Mouse (Mus musculus) bone marrow, adult 2 months (tissue): ENCODE data around the gene Nid1. TPM values are rescaled to one million over a fixed set of nuclear protein-coding genes. Genes with fewer than 3 reads are reported as not detected.
"Not testable (repeated sequence)": the region's sequence is repeated elsewhere in the genome, so short reads cannot be mapped to it uniquely, and the experiment has no call there.

Experiments used
- H3K27ac ChIP-seq: fragments of 200-500 bp; 2 replicates; pipeline ENCODE4 v1.5.1; 2012; ENCODE audit warnings: low read depth, mild to moderate bottlenecking, control low read depth, inconsistent platforms, low read length; ENCODE audit not compliant: control insufficient read depth, poor library complexity, insufficient read depth
- H3K4me1 ChIP-seq: fragments of 200-500 bp; 2 replicates; pipeline ENCODE4 v1.6.1; 2011; ENCODE audit warnings: low read length; ENCODE audit not compliant: control insufficient read depth, insufficient read depth
- H3K4me3 ChIP-seq: fragments of 200-500 bp; replicated peaks from 2 replicates; pipeline ENCODE3; 2011; ENCODE audit warnings: mild to moderate bottlenecking, low read depth, low read length, control low read depth; ENCODE audit not compliant: control insufficient read depth
- CTCF ChIP-seq: fragments of 200-500 bp; IDR thresholded peaks from 2 replicates; pipeline ENCODE4 v1.5.1; 2011; ENCODE audit warnings: low read length, control low read depth; ENCODE audit not compliant: control insufficient read depth, insufficient read depth
- POLR2A ChIP-seq: fragments of 200-500 bp; IDR thresholded peaks from 2 replicates; pipeline ENCODE4 v1.6.1; 2011; ENCODE audit warnings: low read depth, mild to moderate bottlenecking, control low read depth, low read length, borderline replicate concordance; ENCODE audit not compliant: control insufficient read depth
- WGBS: fragments of 180-500 bp; shearing (Covaris S2); methylation state at CpG from one replicate; pipeline ENCODE4 v1.1.7; 2018; 5-methylcytosine and 5-hydroxymethylcytosine counted together
- polyA plus RNA-seq: library from polyadenylated mRNA; stranded (reverse); fragments of >200 nt; gene quantifications from 2 replicates; pipeline ENCODE4 v1.2.4, GENCODE M21; 2011; ENCODE audit warnings: low replicate concordance; ENCODE audit not compliant: missing spikeins, insufficient read depth, insufficient read length

The Nid1 gene
- polyA plus RNA-seq: 1.6 and 5.5 TPM in 2 replicates

GRCm38 (mm10) chr13:13437460-13438015 lies at the start of gene Nid1:
TSS of gene Nid1 (plus strand) at chr13:13437551.
- 2% methylated on average over 33 of the region's 39 CpGs for WGBS

DNA sequence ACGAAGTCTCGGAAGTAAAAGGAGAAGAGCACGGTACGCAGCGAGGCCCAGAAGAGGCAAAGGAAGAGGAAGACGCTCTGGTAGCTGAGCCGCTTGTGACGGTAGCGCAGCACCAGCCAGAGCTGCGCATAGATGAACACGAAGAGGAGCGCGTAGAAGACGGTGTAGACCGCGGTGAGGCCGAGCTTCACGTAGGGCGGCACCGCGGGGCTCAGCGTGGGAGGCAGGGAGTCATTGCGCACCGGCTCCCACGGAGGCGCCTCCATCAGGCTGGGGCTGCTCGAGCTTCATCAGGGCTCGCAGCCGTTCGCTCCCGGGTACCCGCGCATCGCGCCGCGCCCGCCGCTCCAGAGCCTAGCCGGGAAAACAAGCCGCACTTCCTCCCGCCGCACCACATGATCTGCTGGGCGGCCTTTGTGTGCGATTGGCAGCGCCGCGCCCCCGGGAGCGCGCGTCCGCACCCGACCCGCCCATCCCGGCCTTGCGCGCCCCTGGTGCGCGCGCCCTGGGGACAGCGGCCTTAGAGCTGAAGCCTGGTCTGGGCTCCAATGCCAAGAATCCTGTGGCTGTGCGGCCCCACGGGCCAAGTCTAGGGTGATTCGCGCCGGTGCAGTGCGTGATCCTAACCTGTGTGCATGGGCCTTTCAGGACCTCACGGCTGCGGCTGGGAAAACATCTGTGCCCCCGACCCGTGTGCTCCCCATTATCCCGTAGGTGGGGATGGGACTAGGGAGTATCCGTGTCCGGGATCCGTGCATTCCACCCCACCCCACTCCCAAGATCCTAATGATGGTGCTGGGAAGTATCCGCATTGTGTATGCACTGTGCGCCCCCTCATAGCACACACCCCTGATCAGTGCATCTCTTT lies 43.9 kb upstream of the Nid1 start, which contains the start of gene Gpr137b:
Gpr137b (minus strand) TSS at position 787 of the 868 bp plus-strand sequence.
- peak within 1 kb of the TSS; percentile 39; the same call in 1 of the 2 replicates for H3K27ac ChIP-seq
- H3K4me1 ChIP-seq: not testable (repeated sequence)
- 1% methylated on average over 64 of the region's 78 CpGs for WGBS
- H3K4me3 ChIP-seq: peak within 1 kb of the TSS; percentile 31

More at GRCm38 (mm10) chr13:13437460-13438015, at the start of gene Nid1:
- H3K4me3 ChIP-seq, H3K27ac ChIP-seq, H3K4me1 ChIP-seq: not testable (repeated sequence)

DNA sequence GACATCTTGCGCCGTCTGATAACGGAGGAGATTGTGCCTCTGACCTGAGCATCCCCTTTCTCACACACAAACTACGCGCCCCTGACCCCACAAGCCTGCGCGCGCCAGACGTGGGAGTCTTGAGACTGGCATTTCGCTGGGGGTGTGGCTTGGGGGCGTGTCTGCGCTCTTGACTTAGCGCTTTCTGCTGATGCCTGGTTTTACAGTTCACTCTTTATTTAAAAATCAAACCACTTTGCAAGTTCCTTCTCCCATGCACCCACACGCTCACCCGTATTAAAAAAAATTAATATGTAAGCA lies 43.3 kb upstream of the Nid1 start:
- WGBS: 0% methylated on average over 15 of the region's 15 CpGs
- H3K27ac ChIP-seq, H3K4me1 ChIP-seq, H3K4me3 ChIP-seq: not testable (repeated sequence)

GRCm38 (mm10) chr13:13400851-13401250 lies 36.5 kb upstream of the Nid1 start:
- H3K4me1 ChIP-seq, H3K4me3 ChIP-seq, H3K27ac ChIP-seq: not testable (repeated sequence)
- WGBS: 65% methylated on average over 3 of the region's 3 CpGs

- WGBS: 75% methylated on average over 5 of the region's 5 CpGs
- H3K4me3 ChIP-seq, H3K4me1 ChIP-seq, H3K27ac ChIP-seq: not testable (repeated sequence)
Observed at GRCm38 (mm10) chr13:13402818-13403217, 34.5 kb upstream of the Nid1 start.

DNA sequence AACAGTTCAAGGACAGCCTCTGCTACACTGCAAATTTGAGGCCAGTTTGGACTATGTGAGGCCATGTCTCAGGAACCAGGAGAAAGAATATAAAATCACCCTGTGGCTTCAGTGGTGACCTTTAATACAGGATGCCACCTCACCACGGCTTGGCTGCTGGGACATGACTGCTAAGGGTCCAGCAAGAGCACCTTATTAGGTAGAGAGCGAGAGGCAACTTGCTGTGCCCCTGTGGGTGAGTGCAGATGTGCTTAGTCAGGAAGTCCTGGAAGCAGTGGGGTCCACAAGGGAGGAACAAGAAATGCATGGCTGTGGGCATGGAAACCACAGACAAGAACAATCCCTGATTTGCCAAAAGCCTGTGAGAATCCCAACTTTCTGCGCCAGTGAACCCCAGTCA lies 34.0 kb upstream of the Nid1 start:
- not testable (repeated sequence) for H3K27ac ChIP-seq, H3K4me3 ChIP-seq
- 65% methylated on average over 3 of the region's 3 CpGs for WGBS

GRCm38 (mm10) chr13:13403839-13404238 lies 33.5 kb upstream of the Nid1 start:
- H3K4me3 ChIP-seq, H3K4me1 ChIP-seq, H3K27ac ChIP-seq: not testable (repeated sequence)
- WGBS: 63% methylated on average over 6 of the region's 6 CpGs

More for the DNA sequence above, 34.0 kb upstream of the Nid1 start:
- not testable (repeated sequence) for H3K4me1 ChIP-seq

- not testable (repeated sequence) for H3K27ac ChIP-seq, H3K4me1 ChIP-seq, H3K4me3 ChIP-seq
- 65% methylated on average over 6 of the region's 6 CpGs for WGBS
Observed at GRCm38 (mm10) chr13:13404517-13405155, 32.7 kb upstream of the Nid1 start.

- H3K27ac ChIP-seq, H3K4me3 ChIP-seq, H3K4me1 ChIP-seq: not testable (repeated sequence)
- no CpG with 5 or more reads among the region's 6 CpGs for WGBS
Observed at GRCm38 (mm10) chr13:13405511-13405910, 31.8 kb upstream of the Nid1 start.

DNA sequence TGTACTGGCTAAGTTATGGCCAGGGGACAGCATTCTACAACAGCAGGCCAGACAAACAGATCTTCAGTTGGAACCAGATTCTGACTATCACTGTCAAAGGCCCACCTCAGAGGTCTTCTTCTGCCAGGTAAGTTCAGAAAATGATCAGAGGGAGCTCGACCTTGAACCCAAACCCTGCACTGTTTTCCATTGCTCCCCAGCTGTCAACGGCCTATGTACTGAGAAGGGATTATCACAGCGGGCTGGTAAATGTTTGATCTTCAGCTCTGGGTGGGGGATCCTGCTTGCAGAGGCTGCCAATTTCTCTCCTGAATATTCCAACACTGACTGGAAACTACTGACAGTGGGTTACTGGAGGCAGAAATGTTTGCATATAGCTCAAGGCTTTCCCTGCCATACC lies 23.1 kb upstream of the Nid1 start:
- WGBS: 66% methylated on average over 3 of the region's 3 CpGs
- Histone ChIP-seq H3K4me1 (no peaks in the 10 kb centered on the region), H3K4me3 (no peak overlapping the region), H3K27ac (no peak overlapping the region)
- TF ChIP-seq POLR2A (no peak), CTCF (no peak)
